Mouse (Mus musculus): ENCODE data around the gene Pcbp4. TPM values are rescaled to one million over a fixed set of nuclear protein-coding genes. Genes with fewer than 3 reads are reported as not detected.
"Not testable (repeated sequence)": the region's sequence is repeated elsewhere in the genome, so short reads cannot be mapped to it uniquely, and the experiment has no call there.

Pcbp4 gene
- total RNA-seq, 2 experiments from 2014 or later = 0.89 to 6.6 TPM

GRCm38 (mm10) chr9:106476002-106476923 is 23.2 kb downstream of the Pcbp4 start:
- ATAC-seq (replicated peaks; ENCODE audit: low FRiP score, low TSS enrichment, poor library complexity, severe bottlenecking) = peak; percentile 8; the same call in 1 of the 2 replicates

GRCm38 (mm10) chr9:106476924-106477484 is 23.9 kb downstream of the Pcbp4 start, which contains the start of gene Parp3:
TSS of gene Parp3 (minus strand) at chr9:106476949.
- ATAC-seq (replicated peaks; ENCODE audit: low FRiP score, low TSS enrichment, poor library complexity, severe bottlenecking) = peak; percentile 92

- ATAC-seq (replicated peaks; ENCODE audit: low FRiP score, low TSS enrichment, poor library complexity, severe bottlenecking) = 0 out of 2 replicates have a peak, but pooled peaks have one; percentile 5
Observed at GRCm38 (mm10) chr9:106477649-106478048, 24.6 kb downstream of the Pcbp4 start.

- ATAC-seq (replicated peaks; ENCODE audit: low FRiP score, low TSS enrichment, poor library complexity, severe bottlenecking) = no peak
Observed at GRCm38 (mm10) chr9:106478101-106478500, 25.0 kb downstream of the Pcbp4 start.

- no peak for ATAC-seq (replicated peaks; ENCODE audit: low FRiP score, low TSS enrichment, poor library complexity, severe bottlenecking)
Observed at GRCm38 (mm10) chr9:106480541-106480940, 27.4 kb downstream of the Pcbp4 start.

- ATAC-seq (replicated peaks; ENCODE audit: low FRiP score, low TSS enrichment, poor library complexity, severe bottlenecking) = no peak
Observed at GRCm38 (mm10) chr9:106481075-106481474, 28.0 kb downstream of the Pcbp4 start.

- no peak for ATAC-seq (replicated peaks; ENCODE audit: low FRiP score, low TSS enrichment, poor library complexity, severe bottlenecking)
Observed at GRCm38 (mm10) chr9:106481676-106482075, 28.6 kb downstream of the Pcbp4 start.

- ATAC-seq (replicated peaks; ENCODE audit: low FRiP score, low TSS enrichment, poor library complexity, severe bottlenecking) = no peak
Observed at GRCm38 (mm10) chr9:106482578-106483115, 29.6 kb downstream of the Pcbp4 start.

- ATAC-seq (replicated peaks; ENCODE audit: low FRiP score, low TSS enrichment, poor library complexity, severe bottlenecking) = no peak
Observed at GRCm38 (mm10) chr9:106483136-106483535, 30.0 kb downstream of the Pcbp4 start.

GRCm38 (mm10) chr9:106483606-106484005 is 30.5 kb downstream of the Pcbp4 start:
- no peak for ATAC-seq (replicated peaks; ENCODE audit: low FRiP score, low TSS enrichment, poor library complexity, severe bottlenecking)

GRCm38 (mm10) chr9:106485076-106485475 is 32.0 kb downstream of the Pcbp4 start:
- no peak for ATAC-seq (replicated peaks; ENCODE audit: low FRiP score, low TSS enrichment, poor library complexity, severe bottlenecking)

GRCm38 (mm10) chr9:106487602-106488001 is 34.5 kb downstream of the Pcbp4 start:
- ATAC-seq (replicated peaks; ENCODE audit: low FRiP score, low TSS enrichment, poor library complexity, severe bottlenecking) = not testable (repeated sequence)

- ATAC-seq (replicated peaks; ENCODE audit: low FRiP score, low TSS enrichment, poor library complexity, severe bottlenecking) = no peak
Observed at GRCm38 (mm10) chr9:106499667-106500066, 46.6 kb downstream of the Pcbp4 start, which contains the start of gene Iqcf1. TSS of gene Iqcf1 (plus strand) at chr9:106499967.

GRCm38 (mm10) chr9:106501846-106502245 is 48.8 kb downstream of the Pcbp4 start:
- ATAC-seq (replicated peaks; ENCODE audit: low FRiP score, low TSS enrichment, poor library complexity, severe bottlenecking) = no peak

GRCm38 (mm10) chr9:106504246-106504645 is 51.2 kb downstream of the Pcbp4 start:
- no peak for ATAC-seq (replicated peaks; ENCODE audit: low FRiP score, low TSS enrichment, poor library complexity, severe bottlenecking)

- no peak for ATAC-seq (replicated peaks; ENCODE audit: low FRiP score, low TSS enrichment, poor library complexity, severe bottlenecking)
Observed at GRCm38 (mm10) chr9:106509356-106509755, 56.3 kb downstream of the Pcbp4 start.

- no peak for ATAC-seq (replicated peaks; ENCODE audit: low FRiP score, low TSS enrichment, poor library complexity, severe bottlenecking)
Observed at GRCm38 (mm10) chr9:106512729-106513450, 59.8 kb downstream of the Pcbp4 start.

GRCm38 (mm10) chr9:106513566-106513965 is 60.5 kb downstream of the Pcbp4 start:
- no peak for ATAC-seq (replicated peaks; ENCODE audit: low FRiP score, low TSS enrichment, poor library complexity, severe bottlenecking)
